Mouse (Mus musculus) CH12.LX (cell line): ENCODE results near the gene H2al1k. TPM values are rescaled to one million over a fixed set of nuclear protein-coding genes. Genes with fewer than 3 reads are reported as not detected.
"Not testable (repeated sequence)": the region's sequence is repeated elsewhere in the genome, so short reads cannot be mapped to it uniquely, and the experiment has no call there.

Experiments used
- DNase-seq: peaks from one replicate; pipeline ENCODE4 v3.0.0-alpha.2; 2013; ENCODE audit errors: extremely low read depth
- H3K27ac ChIP-seq: 2 replicates; pipeline ENCODE4 v1.5.1; 2012; ENCODE audit warnings: low read depth, mild to moderate bottlenecking, control low read depth, moderate library complexity; ENCODE audit not compliant: insufficient read depth
- H3K27me3 ChIP-seq: replicated peaks from 2 replicates; pipeline ENCODE3; 2012; ENCODE audit warnings: inconsistent platforms
- H3K36me3 ChIP-seq, 2 experiments: replicated peaks in 1 of 2; 2 replicates each; pipeline versions ENCODE3 to v1.6.1; 2012; ENCODE audit warnings: inconsistent platforms in 1 of 2, low read length in 1 of 2, mild to moderate bottlenecking in 1 of 2, mixed read lengths in 1 of 2, moderate library complexity in 1 of 2; ENCODE audit not compliant: control insufficient read depth in 1 of 2, insufficient read depth in 1 of 2
- H3K4me1 ChIP-seq, 2 experiments: 2 replicates each; pipeline ENCODE4 v1.6.1; 2012; ENCODE audit warnings: inconsistent platforms in 1 of 2, moderate library complexity in 1 of 2; ENCODE audit not compliant: insufficient read depth in 2 of 2, control insufficient read depth in 1 of 2
- H3K4me2 ChIP-seq: 2 replicates; pipeline ENCODE4 v1.6.1; 2012; ENCODE audit warnings: low read depth, mild to moderate bottlenecking, control low read depth; ENCODE audit not compliant: poor library complexity, insufficient read depth, severe bottlenecking
- H3K4me3 ChIP-seq, 3 experiments: fragments of 150-350 bp in 1 of 3; sonication (generic) in 1 of 3; replicated peaks in 1 of 3; 2 replicates each; pipeline versions ENCODE3 to v1.5.1; 2011 to 2012; ENCODE audit warnings: low read depth in 2 of 3, low read length in 2 of 3, mild to moderate bottlenecking in 2 of 3, moderate library complexity in 2 of 3, control low read depth in 1 of 3, improper control_type of control experiment in 1 of 3, inconsistent platforms in 1 of 3, mixed read lengths in 1 of 3; ENCODE audit not compliant: poor library complexity in 1 of 3
- H3K79me2 ChIP-seq: replicated peaks from 2 replicates; pipeline ENCODE4 v1.6.1; 2012; ENCODE audit warnings: mild to moderate bottlenecking, moderate library complexity; ENCODE audit not compliant: control insufficient read depth, poor library complexity, insufficient read depth, severe bottlenecking; ENCODE audit errors: extremely low read depth
- H3K9ac ChIP-seq: 2 replicates; pipeline ENCODE4 v1.6.1; 2012; ENCODE audit warnings: low read depth, mild to moderate bottlenecking, control low read depth, moderate library complexity; ENCODE audit not compliant: insufficient read depth
- H3K9me3 ChIP-seq: replicated peaks from 2 replicates; pipeline ENCODE3; 2012; ENCODE audit warnings: low read length, inconsistent platforms, mixed read lengths
- ELF1 ChIP-seq: IDR thresholded peaks from 2 replicates; pipeline ENCODE4 v1.6.1; 2014; ENCODE audit warnings: low read depth, mild to moderate bottlenecking, inconsistent platforms, low read length, improper control_type of control experiment
- NELFE ChIP-seq: IDR thresholded peaks from 2 replicates; pipeline ENCODE4 v1.6.1; 2011; ENCODE audit warnings: low read depth, low read length, improper control_type of control experiment
- POLR2A ChIP-seq: IDR thresholded peaks from 2 replicates; pipeline ENCODE4 v1.6.1; 2011; ENCODE audit warnings: low read depth, mild to moderate bottlenecking, improper control_type of control experiment, low read length
- SIN3A ChIP-seq: IDR thresholded peaks from 2 replicates; pipeline ENCODE4 v1.6.1; 2012; ENCODE audit warnings: low read length, improper control_type of control experiment, inconsistent platforms
- TBP ChIP-seq: conservative IDR thresholded peaks from 2 replicates; pipeline ENCODE4 v1.6.1; 2011; ENCODE audit warnings: low read depth, low read length, improper control_type of control experiment
- ZNF384 ChIP-seq: IDR thresholded peaks from 2 replicates; pipeline ENCODE4 v1.6.1; 2012; ENCODE audit warnings: low read depth, low read length, improper control_type of control experiment, inconsistent platforms
- dilution Hi-C: fragments of 300-500 bp; cut with MboI; formaldehyde crosslinking; loops from 2 replicates; pipeline ENCODE4 v1.14.3; 2020; ENCODE audit warnings: low sequenced_read_pairs; ENCODE audit not compliant: extremely low pct_unique_long_range_greater_than_20kb, extremely low pct_ligation_motif_present
- in situ Hi-C: fragments of 300-500 bp; cut with MboI; formaldehyde crosslinking; loops from 3 replicates; pipeline ENCODE4 v1.14.3; 2019; ENCODE audit warnings: low sequenced_read_pairs, low pct_ligation_motif_present, low pct_unique_long_range_greater_than_20kb, mixed read lengths
- polyA plus RNA-seq: library from polyadenylated mRNA; unstranded; fragments of >175 nt; gene quantifications from 2 replicates; pipeline ENCODE4 v1.2.1, GENCODE M21; 2012; ENCODE audit warnings: low read depth; ENCODE audit not compliant: insufficient read length
- total RNA-seq, 2 experiments: library from RNA; depleted of rRNA; stranded (reverse); fragments of 300-350 nt in 1 of 2; fragments of >200 nt in 1 of 2; gene quantifications; 2 replicates each; pipeline ENCODE4 v1.2.3; 2012 to 2014

H2al1k gene
- total and polyA plus RNA-seq, 3 experiments: not detected

DNA sequence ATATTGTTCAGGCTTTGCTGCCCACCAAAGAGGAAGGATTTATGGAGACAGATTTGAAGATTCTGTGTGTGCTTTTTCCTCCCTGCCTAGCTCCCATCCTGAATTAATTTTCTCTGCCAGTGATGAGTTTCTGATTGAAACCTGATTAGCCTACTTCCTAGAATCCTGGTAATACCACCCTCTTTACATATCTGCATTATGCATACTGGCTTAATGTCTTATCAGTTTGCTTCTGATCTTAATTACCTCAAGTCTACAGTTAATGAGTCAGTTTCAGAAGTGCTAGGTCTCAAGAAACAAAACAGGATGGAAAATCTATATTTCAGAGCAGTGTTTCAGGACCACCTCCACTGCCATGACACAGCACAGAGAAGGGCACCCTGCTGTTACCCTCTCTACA is 34.0 kb upstream of the H2al1k start:
- H3K9me3 ChIP-seq, DNase-seq, dilution Hi-C loops, H3K27me3 ChIP-seq, in situ Hi-C loops, H3K4me1 ChIP-seq, H3K36me3 ChIP-seq, H3K4me3 ChIP-seq, H3K4me2 ChIP-seq, H3K79me2 ChIP-seq, H3K27ac ChIP-seq, H3K9ac ChIP-seq: not testable (repeated sequence)

DNA sequence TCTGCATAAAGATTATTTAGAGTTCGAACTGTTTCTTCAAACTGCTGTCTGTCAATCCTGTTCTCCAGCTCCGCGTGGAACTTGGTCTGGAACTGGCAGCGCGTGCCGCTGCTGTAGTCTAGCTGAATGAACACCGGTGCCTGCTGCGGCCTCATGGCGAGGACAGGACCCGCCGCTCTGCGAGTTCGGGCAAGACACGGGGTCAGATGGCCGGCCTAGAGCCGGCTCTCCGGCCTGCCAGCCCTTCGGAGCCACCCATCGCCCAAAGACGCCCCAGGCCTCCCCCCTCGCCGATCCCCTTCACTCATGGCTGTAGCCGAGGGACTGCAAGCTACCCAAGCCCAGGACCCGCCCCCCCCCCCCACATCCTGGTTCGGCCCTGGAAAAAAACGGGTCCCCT is 22.5 kb upstream of the H2al1k start:
- DNase-seq, H3K4me3 ChIP-seq, H3K27ac ChIP-seq, H3K9ac ChIP-seq, H3K79me2 ChIP-seq, H3K36me3 ChIP-seq, H3K9me3 ChIP-seq, H3K4me2 ChIP-seq, H3K4me1 ChIP-seq, H3K27me3 ChIP-seq, dilution Hi-C loops, in situ Hi-C loops: not testable (repeated sequence)

DNA sequence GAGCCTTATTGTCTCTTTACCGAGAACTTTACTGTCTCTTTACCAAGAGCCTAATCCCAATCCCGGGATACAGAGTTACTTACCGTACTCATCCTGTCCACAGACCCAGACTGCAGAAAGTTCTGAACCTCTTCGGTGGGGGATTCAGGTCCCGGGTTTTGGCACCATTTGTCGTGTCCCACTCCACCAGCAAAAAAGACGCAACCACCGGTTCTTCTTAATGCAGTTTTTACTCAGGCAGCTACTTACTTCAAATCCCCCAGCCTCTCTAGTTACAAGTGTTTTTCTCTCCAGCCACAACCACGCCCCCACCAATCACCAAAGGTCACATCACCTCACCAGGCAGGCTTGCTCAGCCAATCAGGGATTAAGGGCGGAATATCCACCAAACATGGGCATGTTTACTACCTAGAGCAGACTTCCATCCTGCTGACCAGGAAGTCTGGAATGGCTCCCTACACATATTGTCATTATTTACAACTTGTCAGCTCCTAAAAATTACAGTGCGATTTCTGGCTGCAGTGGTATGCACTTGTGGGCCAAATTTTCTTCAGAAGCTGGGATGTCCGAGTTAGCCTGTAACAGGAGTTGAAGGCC is 18.0 kb upstream of the H2al1k start:
- H3K27ac ChIP-seq: peak overlapping the region; percentile 41; the same call in 1 of the 2 replicates
- dilution Hi-C loops: not testable (repeated sequence)

DNA sequence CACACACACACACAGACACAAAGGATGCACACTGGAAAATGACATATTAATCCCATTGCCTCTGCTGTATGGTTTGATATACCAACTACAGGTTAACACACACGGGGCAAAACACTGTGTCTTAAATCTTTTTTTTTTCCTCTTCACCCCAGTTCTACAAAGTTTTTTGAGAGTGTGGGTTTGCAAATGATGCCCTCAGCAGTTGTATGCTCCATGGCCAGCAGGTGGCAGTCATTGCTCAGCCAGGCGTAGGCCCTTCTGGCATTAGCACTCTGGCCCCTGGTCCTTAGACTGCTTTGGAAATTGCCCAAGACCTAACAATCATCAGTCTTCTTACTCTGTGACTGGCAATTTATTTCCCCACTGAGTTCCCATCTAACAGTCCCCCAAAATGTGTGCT is 17.4 kb upstream of the H2al1k start:
- H3K9ac ChIP-seq, in situ Hi-C loops, H3K36me3 ChIP-seq, H3K4me1 ChIP-seq, H3K9me3 ChIP-seq, H3K79me2 ChIP-seq, dilution Hi-C loops, H3K27me3 ChIP-seq: not testable (repeated sequence)
- peak; percentile 19; the same call in 1 of the 2 replicates for TF ChIP-seq ZNF384
- peak; percentile 33 for DNase-seq
- Histone ChIP-seq H3K4me3 (peak overlapping the region in 2 of 3 experiments; percentile 13 to 41), H3K27ac (peak overlapping the region; percentile 41; the same call in 1 of the 2 replicates), H3K4me2 (peak overlapping the region; percentile 56)

More for the DNA sequence above, 18.0 kb upstream of the H2al1k start:
- H3K4me1 ChIP-seq, H3K9me3 ChIP-seq, H3K27me3 ChIP-seq, in situ Hi-C loops, H3K79me2 ChIP-seq, H3K36me3 ChIP-seq: not testable (repeated sequence)
- DNase-seq: peak; percentile 59
- peak overlapping the region; percentile 56 for H3K4me2 ChIP-seq
- H3K9ac ChIP-seq: peak overlapping the region; percentile 63
- peak overlapping the region; percentile 40 to 77 (median 60) for H3K4me3 ChIP-seq
- TF ChIP-seq POLR2A (peak; percentile 55), ELF1 (peak; percentile 72), SIN3A (peak; percentile 57; the same call in 1 of the 2 replicates), TBP (peak; percentile 63), NELFE (0 out of 2 replicates have a peak, but pooled peaks have one; percentile 33)

DNA sequence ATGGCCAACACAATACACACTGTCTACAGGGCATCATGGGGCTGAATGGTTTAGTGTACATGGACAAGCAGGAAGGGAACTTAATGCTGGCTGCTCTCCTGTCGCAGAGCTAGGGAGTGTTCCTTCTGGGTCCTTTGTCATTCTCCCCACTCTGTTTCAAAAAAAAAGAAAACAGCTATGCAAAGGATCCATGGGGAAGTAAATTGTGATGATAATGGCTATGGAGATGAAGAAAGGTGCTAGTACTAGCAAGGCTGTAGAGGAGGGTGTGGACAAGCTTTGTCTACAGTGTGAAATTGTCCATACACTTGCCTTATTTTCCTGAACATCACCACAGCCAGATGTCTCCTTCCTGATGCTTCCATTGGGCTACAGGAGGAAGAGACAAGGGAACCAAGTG is 15.4 kb upstream of the H2al1k start:
- in situ Hi-C loops, H3K9ac ChIP-seq, H3K79me2 ChIP-seq, dilution Hi-C loops, H3K36me3 ChIP-seq, H3K4me1 ChIP-seq, H3K4me3 ChIP-seq, H3K4me2 ChIP-seq, H3K27me3 ChIP-seq, DNase-seq, H3K27ac ChIP-seq, H3K9me3 ChIP-seq: not testable (repeated sequence)
